Mouse (Mus musculus) 3134 (cell line): ENCODE data around the gene Zfp2.

ENCODE experiments used
- DNase-seq: peaks from one replicate; pipeline ENCODE4 v3.0.0-alpha.2; 2011; ENCODE audit warnings: low spot score; ENCODE audit not compliant: insufficient read length; ENCODE audit errors: extremely low read depth

The Zfp2 gene

DNA sequence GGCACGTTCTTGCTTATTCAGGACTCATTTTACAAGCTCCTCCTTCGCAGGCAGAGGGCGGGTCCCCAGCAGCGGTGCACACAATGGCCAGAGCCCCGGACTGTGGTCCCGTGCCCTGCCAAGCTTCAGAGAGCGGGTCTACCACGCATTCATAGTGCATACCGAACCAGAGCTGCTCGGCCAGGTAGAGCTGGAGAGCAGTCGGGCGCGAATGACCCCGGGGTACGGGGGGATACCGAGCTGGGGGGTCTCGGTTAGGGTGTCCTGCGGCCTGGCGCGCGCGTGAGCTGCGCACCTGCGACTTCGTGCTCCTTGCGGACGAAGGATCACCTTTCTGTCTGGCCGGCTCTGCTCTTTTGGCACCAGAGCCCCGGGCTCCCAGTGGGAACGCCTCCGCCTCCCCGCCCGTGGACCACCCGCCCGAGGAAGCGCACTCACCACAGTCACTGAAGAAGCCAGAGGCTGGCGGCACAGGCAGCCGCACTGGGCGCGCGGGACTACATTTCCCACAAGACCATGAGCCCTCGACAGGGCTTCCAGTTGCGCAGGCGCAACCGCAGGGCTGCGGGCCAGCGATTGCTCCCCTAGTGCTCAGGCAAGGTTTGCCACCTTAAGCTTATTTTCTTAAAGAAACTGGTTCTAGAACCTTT, at the start of gene Zfp2:
TSS of gene Zfp2 (minus strand) at position 495 of the 650 bp plus-strand sequence.
- DNase-seq = peak; percentile 40

DNA sequence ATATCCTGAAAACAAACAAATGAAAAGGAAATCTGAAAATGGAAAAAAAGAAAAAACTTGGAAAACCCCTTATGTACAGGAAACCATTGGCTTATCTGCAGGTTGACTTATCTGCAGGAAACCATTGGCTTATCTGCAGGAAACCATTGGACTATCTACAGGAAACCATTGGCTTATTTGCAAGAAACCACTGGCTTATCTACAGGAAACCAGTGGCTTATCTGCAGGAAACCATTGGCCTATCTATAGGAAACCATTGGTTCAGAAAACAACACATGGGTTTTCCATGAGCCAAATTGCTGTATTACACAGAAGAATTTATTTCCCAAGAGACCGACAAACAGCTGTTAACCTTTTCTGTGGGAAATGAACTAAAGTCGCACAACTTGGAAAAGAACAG, 48.9 kb upstream of the Zfp2 start:
- no peak for DNase-seq

DNA sequence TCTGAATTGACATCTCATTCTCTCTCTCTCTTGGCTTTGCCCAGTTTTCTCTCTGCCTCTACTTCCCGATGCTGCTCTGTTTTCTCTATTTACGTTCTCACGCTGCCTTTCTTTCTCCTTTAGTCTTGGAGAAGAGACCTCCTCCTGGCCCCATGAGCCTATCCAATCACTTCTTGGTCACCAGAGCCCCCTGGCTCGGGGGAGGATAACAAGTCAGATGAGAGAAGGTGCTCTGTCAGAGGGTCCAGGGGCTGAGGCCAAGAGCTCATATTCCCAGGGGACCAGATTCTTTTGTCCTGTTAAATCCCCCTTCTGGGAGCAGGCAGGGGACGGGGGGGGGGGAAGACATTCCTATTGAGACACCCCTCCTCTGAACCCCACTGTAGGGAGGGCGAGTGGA, 37.7 kb upstream of the Zfp2 start, which contains the start of gene Prop1:
TSS of gene Prop1 (minus strand) at position 101 of the 400 bp plus-strand sequence.
- DNase-seq = no peak

DNA sequence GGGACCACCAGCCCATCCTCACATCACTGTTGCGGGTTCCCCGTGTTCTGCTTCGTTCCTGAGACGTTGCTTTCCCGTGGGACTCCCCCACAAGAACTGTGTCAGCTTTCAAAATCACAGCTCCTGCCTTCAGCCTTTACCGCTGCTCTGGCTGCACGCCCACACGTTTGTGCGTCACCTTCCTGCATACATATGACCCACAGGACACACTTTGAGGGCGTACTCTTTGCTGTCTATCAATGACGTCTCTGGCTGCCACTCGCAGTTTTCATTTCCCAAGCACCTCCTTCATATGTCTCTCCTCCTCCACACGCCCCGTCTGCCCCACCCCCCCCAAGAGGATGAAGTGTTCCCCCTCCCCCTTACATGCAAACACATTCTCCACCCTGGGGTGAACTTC, 36.3 kb upstream of the Zfp2 start:
- no peak for DNase-seq

GRCm38 (mm10) chr11:50943506-50943905, 27.5 kb upstream of the Zfp2 start, which contains the start of gene 4933414I15Rik:
Gene 4933414I15Rik, minus strand, starts transcription at chr11:50943765.
- DNase-seq = no peak

GRCm38 (mm10) chr11:50942386-50942785, 26.4 kb upstream of the Zfp2 start:
- DNase-seq = no peak

DNA sequence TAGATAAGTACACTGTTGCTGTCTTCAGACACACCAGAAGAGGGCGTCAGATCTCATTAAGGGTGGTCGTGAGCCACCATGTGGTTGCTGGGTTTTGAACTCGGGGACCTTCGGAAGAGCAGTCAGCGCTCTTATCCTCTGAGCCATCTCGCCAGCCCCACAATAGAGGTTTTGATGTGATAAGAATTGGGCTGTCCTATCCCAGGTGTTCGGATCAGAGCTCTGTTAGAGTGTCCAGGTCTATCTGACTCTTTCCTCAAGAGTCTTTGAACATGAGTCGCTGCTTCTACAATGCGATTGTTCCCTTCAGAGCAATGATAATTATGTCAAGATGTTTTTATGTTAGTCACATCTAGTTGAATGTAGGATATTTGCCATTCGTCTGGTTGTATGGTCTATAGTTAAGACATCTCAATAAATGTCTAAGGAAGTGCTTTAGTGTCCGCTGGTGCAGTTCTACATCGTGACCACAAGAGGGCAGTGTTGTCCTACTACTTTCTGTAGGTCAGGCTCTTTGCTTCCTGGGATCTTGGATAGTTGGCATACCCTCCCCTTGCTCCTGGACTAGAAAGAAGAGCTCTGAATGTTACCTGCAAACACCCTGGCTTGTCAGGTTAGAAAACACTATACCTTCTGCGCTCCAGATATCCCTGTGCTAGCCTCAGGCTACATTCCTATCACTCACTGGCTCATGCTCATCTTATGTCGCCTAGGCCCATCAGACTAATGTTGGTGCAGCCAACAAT, 23.8 kb upstream of the Zfp2 start:
- DNase-seq = no peak

GRCm38 (mm10) chr11:50938435-50938834, 22.5 kb upstream of the Zfp2 start:
- no peak for DNase-seq

- DNase-seq = no peak
Measured at GRCm38 (mm10) chr11:50932040-50932439, 16.1 kb upstream of the Zfp2 start.

GRCm38 (mm10) chr11:50931451-50931866, 15.5 kb upstream of the Zfp2 start, which contains the start of gene Zfp354b:
Gene Zfp354b, minus strand, starts transcription at chr11:50931633.
- no peak for DNase-seq

DNA sequence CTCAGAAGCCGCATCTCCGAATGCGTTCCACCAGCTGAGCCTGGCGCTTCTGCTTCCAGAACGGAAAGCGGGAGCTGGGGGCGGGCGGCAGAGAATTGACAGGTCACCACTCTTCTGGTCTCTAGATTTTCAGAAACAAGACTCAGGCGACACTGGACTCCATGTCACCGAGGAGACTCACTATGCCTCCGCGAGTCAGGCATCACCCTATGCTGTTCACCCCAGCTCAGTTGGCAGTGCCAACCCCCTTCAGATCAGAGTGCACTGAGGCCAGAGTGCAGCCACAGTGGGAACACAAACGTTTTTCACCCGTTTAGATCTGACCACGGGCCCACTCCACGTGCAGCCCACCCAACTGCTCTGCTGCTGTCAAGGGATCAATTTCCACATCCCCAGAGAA, 15.1 kb upstream of the Zfp2 start:
- no peak for DNase-seq

DNA sequence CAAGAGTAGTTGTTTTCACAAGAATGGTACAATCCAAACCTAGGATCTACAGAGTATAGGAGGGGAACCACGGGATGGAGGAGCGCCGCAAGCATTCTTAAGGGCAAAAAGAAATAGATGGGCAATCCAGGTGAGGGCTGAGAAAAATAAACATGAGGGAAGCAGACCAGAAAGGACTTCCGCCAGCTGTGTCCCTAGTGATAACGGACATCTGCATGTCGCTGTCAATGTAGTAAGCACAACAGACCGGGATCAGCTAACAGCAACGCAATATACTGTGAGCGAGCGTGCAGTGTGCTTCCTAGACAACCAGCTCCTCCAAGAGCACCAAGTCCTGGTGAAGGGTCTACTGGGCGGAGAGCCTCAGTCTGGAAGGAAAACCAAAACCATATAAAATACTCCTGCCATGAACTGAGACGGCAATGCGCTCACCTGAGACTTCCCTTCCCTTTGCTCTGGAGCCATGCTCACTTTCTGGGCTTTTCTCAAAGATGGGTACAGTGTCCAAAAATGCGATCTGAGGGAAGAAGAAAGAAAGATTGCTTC, 14.6 kb upstream of the Zfp2 start:
- no peak for DNase-seq

- DNase-seq = no peak
Measured at GRCm38 (mm10) chr11:50914461-50914860, 1.5 kb downstream of the Zfp2 start.

DNA sequence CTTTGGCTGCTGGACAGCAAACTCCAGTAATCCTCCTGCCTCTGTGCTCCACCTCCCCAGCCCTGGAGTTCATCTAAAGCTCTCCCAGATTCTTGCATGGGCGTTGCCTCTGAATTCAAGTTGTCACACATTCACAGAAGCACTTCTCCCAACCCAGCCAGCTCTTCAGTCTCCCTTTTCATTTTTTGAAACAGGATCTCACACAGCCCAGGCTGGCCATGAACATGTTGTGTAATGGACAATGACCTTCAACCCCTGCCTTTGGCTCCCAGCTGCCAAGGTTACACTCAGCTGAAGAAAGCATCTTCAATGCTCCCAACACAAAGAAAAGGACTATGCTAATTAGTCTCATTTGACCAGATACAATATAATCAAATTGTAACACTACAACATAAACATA, 2.7 kb downstream of the Zfp2 start:
- no peak for DNase-seq

DNA sequence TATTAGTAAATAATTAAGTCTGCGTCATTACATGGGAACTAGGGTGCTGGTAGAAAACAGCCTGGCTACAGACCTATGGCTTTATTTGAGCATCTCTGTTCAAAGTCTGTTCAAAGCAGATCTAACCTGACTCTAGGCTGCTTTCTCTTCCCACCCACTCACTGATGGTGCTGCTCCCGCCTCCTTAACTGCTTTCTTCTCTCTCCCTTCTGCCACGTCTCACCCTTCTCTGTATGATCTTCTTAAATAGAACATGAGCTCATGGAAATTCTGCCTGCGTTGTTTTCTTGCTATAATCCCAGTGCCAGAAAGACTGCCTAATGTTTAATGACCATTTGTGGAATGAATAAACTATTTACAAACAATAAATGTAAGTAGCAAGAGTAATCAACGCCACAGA, 7.8 kb downstream of the Zfp2 start:
- no peak for DNase-seq

- DNase-seq = no peak
Measured at GRCm38 (mm10) chr11:50897359-50897758, 18.6 kb downstream of the Zfp2 start.

- DNase-seq = no peak
Measured at GRCm38 (mm10) chr11:50892441-50892840, 23.5 kb downstream of the Zfp2 start.

DNA sequence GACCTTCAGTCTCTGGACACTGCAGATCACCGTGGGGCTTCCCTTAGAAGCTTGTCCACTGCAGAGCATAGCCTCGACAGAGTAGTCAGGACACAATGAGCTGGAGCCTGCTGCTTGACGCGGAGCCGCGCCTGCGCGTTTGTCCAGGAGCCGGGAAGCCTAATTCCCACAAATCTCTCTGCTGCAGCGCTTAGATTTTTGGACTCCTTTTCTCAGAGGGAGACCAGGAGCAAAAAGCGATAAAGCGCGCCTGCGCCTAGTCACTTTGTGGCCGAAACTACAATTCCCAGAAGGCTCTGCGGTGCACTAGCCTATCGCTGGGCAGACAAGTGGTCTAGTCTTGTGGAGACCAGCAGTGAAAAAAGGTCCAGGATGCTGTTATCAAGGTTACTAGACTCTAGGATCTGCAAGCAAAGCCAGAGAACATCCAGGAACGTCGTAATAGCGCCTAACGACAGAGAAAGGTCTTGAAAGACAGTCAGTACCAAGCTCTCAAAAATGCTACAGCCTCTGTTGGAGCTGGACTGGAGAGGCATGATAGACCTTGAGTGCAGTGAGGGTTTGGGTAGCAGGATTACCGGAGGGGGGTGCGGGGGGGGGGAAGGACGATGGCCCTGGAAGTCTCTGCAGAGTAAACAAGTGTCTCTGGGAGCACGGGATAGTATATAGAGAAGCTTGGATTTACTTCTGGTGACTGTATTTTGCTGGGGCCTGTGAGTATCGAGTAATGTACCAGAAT, 28.4 kb downstream of the Zfp2 start, which contains the start of gene Zfp454:
TSS of gene Zfp454 (minus strand) at position 262 of the 739 bp plus-strand sequence.
- no peak for DNase-seq

DNA sequence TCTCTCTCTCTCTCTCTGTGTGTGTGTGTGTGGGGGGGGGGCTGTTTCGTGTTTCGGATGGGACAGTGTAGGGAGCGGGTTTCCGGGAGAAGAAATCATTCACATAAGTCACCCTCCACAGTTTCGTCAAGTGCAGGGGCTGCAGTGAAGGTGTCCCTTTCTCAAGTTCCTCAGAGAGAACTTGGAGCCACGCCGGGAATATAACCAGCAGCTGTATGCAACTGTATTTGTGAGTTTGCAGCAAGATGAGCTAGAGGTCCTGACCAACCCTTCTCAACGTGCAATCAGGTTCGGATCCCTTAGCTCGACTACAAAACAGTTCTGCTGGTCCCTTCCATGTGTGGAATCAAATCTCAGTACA, 29.1 kb downstream of the Zfp2 start:
- DNase-seq = no peak

DNA sequence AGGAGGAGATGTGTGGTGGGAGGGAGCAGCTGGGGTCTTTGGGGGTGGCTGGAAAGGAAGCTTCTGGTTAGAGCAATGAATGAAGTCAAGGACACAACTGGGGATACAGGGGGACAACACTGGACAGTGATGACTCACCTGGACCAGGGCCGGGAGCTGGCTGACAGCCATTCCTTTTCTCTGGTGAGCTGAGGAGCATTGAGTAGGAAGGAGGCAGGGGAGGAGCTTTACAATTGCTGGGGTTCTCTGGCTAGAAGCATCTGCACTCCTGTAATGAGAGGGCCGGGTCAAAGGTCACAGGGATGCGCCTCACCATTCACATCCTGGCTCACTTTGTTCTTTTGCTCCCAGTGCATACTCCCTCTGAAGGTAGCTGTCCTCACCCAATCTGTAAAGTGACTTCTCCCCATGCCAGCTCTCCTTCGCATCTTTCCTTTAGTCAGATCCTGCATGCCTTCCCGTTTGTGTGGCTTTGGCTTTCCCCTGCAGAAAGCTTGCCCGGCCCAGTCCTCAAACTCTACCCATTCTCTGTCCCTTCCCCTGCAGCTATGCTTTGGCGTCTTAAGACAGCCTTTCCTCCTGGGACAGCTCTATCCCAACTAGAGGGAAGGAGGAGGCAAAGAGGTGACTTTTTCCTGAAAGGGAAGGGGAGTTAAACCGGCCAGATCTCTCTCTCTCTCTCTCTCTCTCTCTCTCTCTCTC, 29.6 kb downstream of the Zfp2 start:
- no peak for DNase-seq
